Mouse (Mus musculus) CH12.LX (cell line): ENCODE data around the gene Afdn. TPM values are rescaled to one million over a fixed set of nuclear protein-coding genes. Genes with fewer than 3 reads are reported as not detected.

Source experiments
- DNase-seq: peaks from one replicate; pipeline ENCODE4 v3.0.0-alpha.2; 2013; ENCODE audit errors: extremely low read depth
- H3K27ac ChIP-seq: 2 replicates; pipeline ENCODE4 v1.5.1; 2012; ENCODE audit warnings: low read depth, mild to moderate bottlenecking, control low read depth, moderate library complexity; ENCODE audit not compliant: insufficient read depth
- H3K27me3 ChIP-seq: replicated peaks from 2 replicates; pipeline ENCODE3; 2012; ENCODE audit warnings: inconsistent platforms
- H3K36me3 ChIP-seq, 2 experiments: replicated peaks in 1 of 2; 2 replicates each; pipeline versions ENCODE3 to v1.6.1; 2012; ENCODE audit warnings: inconsistent platforms in 1 of 2, low read length in 1 of 2, mild to moderate bottlenecking in 1 of 2, mixed read lengths in 1 of 2, moderate library complexity in 1 of 2; ENCODE audit not compliant: control insufficient read depth in 1 of 2, insufficient read depth in 1 of 2
- H3K4me1 ChIP-seq, 2 experiments: 2 replicates each; pipeline ENCODE4 v1.6.1; 2012; ENCODE audit warnings: inconsistent platforms in 1 of 2, moderate library complexity in 1 of 2; ENCODE audit not compliant: insufficient read depth in 2 of 2, control insufficient read depth in 1 of 2
- H3K4me2 ChIP-seq: 2 replicates; pipeline ENCODE4 v1.6.1; 2012; ENCODE audit warnings: low read depth, mild to moderate bottlenecking, control low read depth; ENCODE audit not compliant: poor library complexity, insufficient read depth, severe bottlenecking
- H3K4me3 ChIP-seq, 3 experiments: fragments of 150-350 bp in 1 of 3; sonication (generic) in 1 of 3; replicated peaks in 1 of 3; 2 replicates each; pipeline versions ENCODE3 to v1.5.1; 2011 to 2012; ENCODE audit warnings: low read depth in 2 of 3, low read length in 2 of 3, mild to moderate bottlenecking in 2 of 3, moderate library complexity in 2 of 3, control low read depth in 1 of 3, improper control_type of control experiment in 1 of 3, inconsistent platforms in 1 of 3, mixed read lengths in 1 of 3; ENCODE audit not compliant: poor library complexity in 1 of 3
- H3K79me2 ChIP-seq: replicated peaks from 2 replicates; pipeline ENCODE4 v1.6.1; 2012; ENCODE audit warnings: mild to moderate bottlenecking, moderate library complexity; ENCODE audit not compliant: control insufficient read depth, poor library complexity, insufficient read depth, severe bottlenecking; ENCODE audit errors: extremely low read depth
- H3K9ac ChIP-seq: 2 replicates; pipeline ENCODE4 v1.6.1; 2012; ENCODE audit warnings: low read depth, mild to moderate bottlenecking, control low read depth, moderate library complexity; ENCODE audit not compliant: insufficient read depth
- H3K9me3 ChIP-seq: replicated peaks from 2 replicates; pipeline ENCODE3; 2012; ENCODE audit warnings: low read length, inconsistent platforms, mixed read lengths
- CHD1 ChIP-seq: IDR thresholded peaks from 2 replicates; pipeline ENCODE4 v1.6.1; 2012; ENCODE audit warnings: low read depth, low read length, improper control_type of control experiment, inconsistent platforms
- CHD2 ChIP-seq: IDR thresholded peaks from 2 replicates; pipeline ENCODE4 v1.6.1; 2011; ENCODE audit warnings: low read length, improper control_type of control experiment
- CTCF ChIP-seq, 2 experiments: IDR thresholded peaks in 1 of 2; conservative IDR thresholded peaks in 1 of 2; 2 replicates each; pipeline ENCODE4 v1.5.1; 2011 to 2012; ENCODE audit warnings: low read depth in 2 of 2, low read length in 2 of 2, improper control_type of control experiment in 1 of 2, inconsistent platforms in 1 of 2, mild to moderate bottlenecking in 1 of 2, moderate library complexity in 1 of 2
- EP300 ChIP-seq: IDR thresholded peaks from 2 replicates; pipeline ENCODE4 v1.6.1; 2011; ENCODE audit warnings: low read length, improper control_type of control experiment
- ETS1 ChIP-seq: conservative IDR thresholded peaks from 2 replicates; pipeline ENCODE4 v1.6.1; 2012; ENCODE audit warnings: low read depth, mild to moderate bottlenecking, inconsistent platforms, low read length, improper control_type of control experiment, moderate library complexity
- GABPA ChIP-seq: IDR thresholded peaks from 2 replicates; pipeline ENCODE4 v1.6.1; 2012; ENCODE audit warnings: low read depth, low read length, improper control_type of control experiment, inconsistent platforms; ENCODE audit not compliant: insufficient replicate concordance
- HCFC1 ChIP-seq: IDR thresholded peaks from 2 replicates; pipeline ENCODE4 v1.6.1; 2012; ENCODE audit warnings: low read depth, mild to moderate bottlenecking, inconsistent platforms, low read length, improper control_type of control experiment
- IRF4 ChIP-seq: IDR thresholded peaks from 2 replicates; pipeline ENCODE4 v1.6.1; 2014; ENCODE audit warnings: low read depth, mild to moderate bottlenecking, inconsistent platforms, low read length, improper control_type of control experiment
- KAT2A ChIP-seq: IDR thresholded peaks from 2 replicates; pipeline ENCODE4 v1.6.1; 2012; ENCODE audit warnings: low read length, improper control_type of control experiment, inconsistent platforms; ENCODE audit not compliant: insufficient replicate concordance
- NRF1 ChIP-seq: IDR thresholded peaks from 2 replicates; pipeline ENCODE4 v1.6.1; 2014; ENCODE audit warnings: low read depth, mild to moderate bottlenecking, inconsistent platforms, low read length, improper control_type of control experiment, moderate library complexity
- POLR2A ChIP-seq: IDR thresholded peaks from 2 replicates; pipeline ENCODE4 v1.6.1; 2011; ENCODE audit warnings: low read depth, mild to moderate bottlenecking, improper control_type of control experiment, low read length
- POLR2AphosphoS2 ChIP-seq: IDR thresholded peaks from 2 replicates; pipeline ENCODE4 v1.6.1; 2011; ENCODE audit warnings: low read depth, low read length, improper control_type of control experiment
- RCOR1 ChIP-seq: conservative IDR thresholded peaks from 2 replicates; pipeline ENCODE4 v1.6.1; 2012; ENCODE audit warnings: low read depth, mild to moderate bottlenecking, inconsistent platforms, low read length, improper control_type of control experiment
- SIN3A ChIP-seq: IDR thresholded peaks from 2 replicates; pipeline ENCODE4 v1.6.1; 2012; ENCODE audit warnings: low read length, improper control_type of control experiment, inconsistent platforms
- SMC3 ChIP-seq: IDR thresholded peaks from 2 replicates; pipeline ENCODE4 v1.6.1; 2011; ENCODE audit warnings: low read depth, low read length, improper control_type of control experiment
- TBP ChIP-seq: conservative IDR thresholded peaks from 2 replicates; pipeline ENCODE4 v1.6.1; 2011; ENCODE audit warnings: low read depth, low read length, improper control_type of control experiment
- USF1 ChIP-seq: IDR thresholded peaks from 2 replicates; pipeline ENCODE4 v1.6.1; 2014; ENCODE audit warnings: low read depth, mild to moderate bottlenecking, inconsistent platforms, low read length, improper control_type of control experiment
- USF2 ChIP-seq: conservative IDR thresholded peaks from 2 replicates; pipeline ENCODE4 v1.6.1; 2011; ENCODE audit warnings: low read depth, low read length, improper control_type of control experiment
- ZMIZ1 ChIP-seq: IDR thresholded peaks from 2 replicates; pipeline ENCODE4 v1.6.1; 2012; ENCODE audit warnings: low read depth, mild to moderate bottlenecking, inconsistent platforms, low read length, improper control_type of control experiment
- dilution Hi-C: fragments of 300-500 bp; cut with MboI; formaldehyde crosslinking; loops from 2 replicates; pipeline ENCODE4 v1.14.3; 2020; ENCODE audit warnings: low sequenced_read_pairs; ENCODE audit not compliant: extremely low pct_unique_long_range_greater_than_20kb, extremely low pct_ligation_motif_present
- in situ Hi-C: fragments of 300-500 bp; cut with MboI; formaldehyde crosslinking; loops from 3 replicates; pipeline ENCODE4 v1.14.3; 2019; ENCODE audit warnings: low sequenced_read_pairs, low pct_ligation_motif_present, low pct_unique_long_range_greater_than_20kb, mixed read lengths
- polyA plus RNA-seq: library from polyadenylated mRNA; unstranded; fragments of >175 nt; gene quantifications from 2 replicates; pipeline ENCODE4 v1.2.1, GENCODE M21; 2012; ENCODE audit warnings: low read depth; ENCODE audit not compliant: insufficient read length
- total RNA-seq, 2 experiments: library from RNA; depleted of rRNA; stranded (reverse); fragments of 300-350 nt in 1 of 2; fragments of >200 nt in 1 of 2; gene quantifications; 2 replicates each; pipeline ENCODE4 v1.2.3; 2012 to 2014

Afdn gene
- total and polyA plus RNA-seq, 3 experiments: 11.5 to 18.3 (median 18.0) TPM

DNA sequence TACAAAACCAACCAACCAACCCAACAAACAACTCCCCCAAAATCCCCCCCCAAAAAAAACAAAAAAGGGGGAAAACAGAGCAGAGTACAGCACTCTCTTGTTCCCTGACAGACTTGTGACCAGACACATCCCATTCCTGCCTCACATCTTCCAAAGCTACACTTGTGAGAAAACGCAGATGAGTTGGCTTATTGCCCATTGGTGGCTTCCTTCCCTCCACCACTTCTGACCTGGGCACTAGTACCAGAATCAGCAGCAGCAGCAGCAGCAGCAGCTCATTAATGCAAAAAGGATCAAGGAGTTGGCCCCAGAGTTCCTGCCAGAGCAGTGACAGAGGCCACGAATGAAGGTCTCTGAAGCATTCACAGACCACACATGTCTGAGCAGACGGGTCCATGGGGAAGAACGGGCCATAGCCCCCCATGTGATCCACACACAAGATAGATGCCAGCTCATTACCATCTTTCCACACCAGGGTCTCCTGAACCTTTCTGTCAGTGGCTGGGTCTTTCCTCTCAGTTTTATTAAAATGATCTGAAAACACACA is 35.3 kb upstream of the Afdn start:
- no peak for DNase-seq
- Histone ChIP-seq H3K27ac (no peak overlapping the region), H3K9ac (no peak overlapping the region), H3K4me3 (no peak overlapping the region), H3K9me3 (no peaks in the 10 kb centered on the region), H3K27me3 (no peaks in the 10 kb centered on the region), H3K4me2 (no peak overlapping the region), H3K79me2 (no peaks in the 10 kb centered on the region), H3K4me1 (no peaks in the 10 kb centered on the region), H3K36me3 (no peaks in the 10 kb centered on the region)
- dilution Hi-C loops (no loop called here), in situ Hi-C loops (no loop called here)
- TF ChIP-seq CTCF (conservative IDR thresholded peaks at IDR 0.05 in 1 of 2, IDR thresholded peaks at IDR 0.05 in 1 of 2; ENCODE audit: low read depth in 2 of 2, low read length in 2 of 2) (no peak), NRF1 (no peak), SMC3 (no peak), EP300 (no peak), RCOR1 (no peak), SIN3A (no peak), POLR2AphosphoS2 (no peak), ETS1 (no peak), USF2 (no peak), KAT2A (no peak), IRF4 (no peak)

DNA sequence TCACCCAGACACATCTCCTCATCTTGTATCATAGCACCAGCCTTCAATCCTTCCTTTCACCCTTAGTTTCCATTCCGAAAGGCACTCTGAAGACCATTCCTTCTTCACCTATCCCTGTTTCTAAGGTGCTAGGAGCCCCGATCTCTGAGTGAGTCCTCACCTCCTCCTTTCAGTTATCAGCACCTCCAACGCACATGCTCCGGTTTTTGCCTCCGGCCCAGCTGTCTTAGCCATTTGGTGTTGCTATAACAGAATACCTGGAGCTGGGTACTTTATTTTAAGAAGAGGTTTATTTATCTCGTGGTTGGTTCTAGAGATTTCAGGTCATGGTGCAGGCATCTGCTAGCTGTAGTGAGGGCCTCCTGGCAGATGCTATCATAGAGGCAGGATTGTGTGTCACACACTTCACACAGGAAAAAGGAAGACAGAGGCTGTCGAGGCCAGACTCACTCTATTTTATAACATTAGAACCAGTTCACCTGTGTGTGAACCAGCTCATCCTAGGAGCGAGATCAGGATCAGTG is 33.4 kb upstream of the Afdn start:
- no peaks in the 10 kb centered on the region for H3K79me2 ChIP-seq
- no peak for DNase-seq
- H3K9me3 ChIP-seq: no peaks in the 10 kb centered on the region
- no peak overlapping the region for H3K4me3 ChIP-seq
- no peak overlapping the region for H3K9ac ChIP-seq
- TF ChIP-seq IRF4: no peak
- no peak for TF ChIP-seq POLR2AphosphoS2
- TF ChIP-seq POLR2A: no peak
- no peak for TF ChIP-seq CTCF (conservative IDR thresholded peaks at IDR 0.05 in 1 of 2, IDR thresholded peaks at IDR 0.05 in 1 of 2; ENCODE audit: low read depth in 2 of 2, low read length in 2 of 2)
- no peak for TF ChIP-seq TBP
- no peak for TF ChIP-seq SMC3
- TF ChIP-seq RCOR1: no peak
- no peak for TF ChIP-seq ZMIZ1
- TF ChIP-seq GABPA: no peak
- TF ChIP-seq CHD1: no peak
- TF ChIP-seq USF1: no peak
- no peak for TF ChIP-seq HCFC1
- no peak for TF ChIP-seq KAT2A
- no peak for TF ChIP-seq CHD2
- TF ChIP-seq NRF1: no peak
- TF ChIP-seq SIN3A: no peak
- no peaks in the 10 kb centered on the region for H3K36me3 ChIP-seq
- no peaks in the 10 kb centered on the region for H3K4me1 ChIP-seq
- in situ Hi-C loops: no loop called here
- no peaks in the 10 kb centered on the region for H3K27me3 ChIP-seq
- dilution Hi-C loops: no loop called here
- H3K4me2 ChIP-seq: no peak overlapping the region
- no peak overlapping the region for H3K27ac ChIP-seq
